Mouse (Mus musculus): Measurements from ENCODE around the gene Ssr1. TPM values are rescaled to one million over a fixed set of nuclear protein-coding genes. Genes with fewer than 3 reads are reported as not detected.

Ssr1 gene
- polyA plus RNA-seq, 1 experiment from 2014 or later = 66.5 TPM

DNA sequence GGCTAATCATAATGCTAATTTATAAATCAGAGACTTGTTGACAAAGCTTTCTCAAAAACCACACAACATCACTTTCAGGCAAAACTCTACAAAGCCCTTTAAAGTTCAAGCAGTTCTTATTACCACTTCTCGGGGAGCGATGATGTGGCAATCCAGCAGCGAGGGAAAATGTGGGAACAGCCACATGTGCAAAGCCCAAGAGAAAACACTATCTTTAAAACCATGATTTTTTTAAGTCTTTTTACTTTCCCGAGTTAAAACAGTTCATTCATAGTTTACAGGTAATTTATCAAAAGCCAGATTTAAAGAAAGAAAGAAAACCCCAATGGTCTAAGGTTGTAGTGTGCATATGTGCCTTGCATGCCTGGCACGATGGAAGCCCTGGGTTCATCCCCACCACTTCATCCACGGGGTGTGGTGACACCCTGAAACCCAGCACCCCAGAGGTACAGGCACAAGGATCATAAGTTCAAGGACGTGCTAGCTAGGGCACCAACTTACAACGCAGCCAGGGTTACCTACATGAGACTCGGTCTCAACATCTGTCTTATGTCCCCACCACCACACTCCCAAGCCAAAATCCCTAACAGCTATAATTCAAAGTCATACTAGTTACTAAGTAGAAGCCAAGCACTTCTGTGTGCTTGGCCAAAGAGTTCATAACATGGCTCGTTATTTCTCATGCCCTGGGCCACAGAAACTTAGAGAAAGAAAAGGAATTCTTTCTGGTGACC lies 1.2 kb downstream of the Ssr1 start:
- Histone ChIP-seq H3K27me3 (replicated peaks; ENCODE audit: control insufficient read depth, insufficient read depth, low read length) (no peaks in the 10 kb centered on the region), H3K9ac (ENCODE audit: low read depth, low read length) (peak overlapping the region; percentile 93), H3K27ac (ENCODE audit: low read depth, low read length) (no peak overlapping the region), H3K4me1 (ENCODE audit: control insufficient read depth, insufficient read depth, low read depth, low read length) (peaks cover 9% of the 10 kb centered on the region), H3K36me3 (ENCODE audit: control insufficient read depth, insufficient read depth, low read length) (peaks cover 25% of the 10 kb centered on the region), H3K4me2 (ENCODE audit: low read length) (peak overlapping the region; percentile 76), H3K9me3 (ENCODE audit: control insufficient read depth, low read length) (no peaks in the 10 kb centered on the region), H3K4me3 (ENCODE audit: low read length) (peak overlapping the region; percentile 86)
- 15% methylated on average over 10 of the region's 10 CpGs for WGBS
- no peak for ATAC-seq

DNA sequence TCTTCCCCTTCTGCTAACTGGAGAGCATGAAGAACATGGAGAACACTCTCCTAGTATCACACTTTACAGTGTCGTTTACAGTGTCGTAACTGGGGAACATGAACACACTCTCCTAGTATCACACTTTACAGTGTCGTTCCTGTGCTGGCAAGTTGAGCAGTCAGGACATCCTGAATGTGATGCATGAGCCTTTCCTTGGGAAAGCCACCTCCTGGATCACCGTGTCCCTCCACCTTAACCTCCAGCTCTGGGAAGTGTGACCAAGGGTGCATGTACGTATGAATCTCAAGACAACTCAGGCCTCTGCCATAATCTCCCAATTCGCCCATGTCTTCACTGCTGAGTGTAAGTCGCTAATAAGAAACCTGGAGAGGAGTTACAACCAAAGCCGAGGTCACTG lies 4.3 kb downstream of the Ssr1 start:
- Histone ChIP-seq H3K36me3 (ENCODE audit: control insufficient read depth, insufficient read depth, low read length) (peaks cover 47% of the 10 kb centered on the region), H3K4me2 (ENCODE audit: low read length) (no peak overlapping the region), H3K4me3 (ENCODE audit: low read length) (no peak overlapping the region), H3K9ac (ENCODE audit: low read depth, low read length) (no peak overlapping the region), H3K9me3 (ENCODE audit: control insufficient read depth, low read length) (no peaks in the 10 kb centered on the region), H3K27me3 (replicated peaks; ENCODE audit: control insufficient read depth, insufficient read depth, low read length) (no peaks in the 10 kb centered on the region), H3K27ac (ENCODE audit: low read depth, low read length) (no peak overlapping the region), H3K4me1 (ENCODE audit: control insufficient read depth, insufficient read depth, low read depth, low read length) (peaks cover 9% of the 10 kb centered on the region)
- no peak for ATAC-seq
- WGBS = 94% methylated on average over 8 of the region's 8 CpGs

DNA sequence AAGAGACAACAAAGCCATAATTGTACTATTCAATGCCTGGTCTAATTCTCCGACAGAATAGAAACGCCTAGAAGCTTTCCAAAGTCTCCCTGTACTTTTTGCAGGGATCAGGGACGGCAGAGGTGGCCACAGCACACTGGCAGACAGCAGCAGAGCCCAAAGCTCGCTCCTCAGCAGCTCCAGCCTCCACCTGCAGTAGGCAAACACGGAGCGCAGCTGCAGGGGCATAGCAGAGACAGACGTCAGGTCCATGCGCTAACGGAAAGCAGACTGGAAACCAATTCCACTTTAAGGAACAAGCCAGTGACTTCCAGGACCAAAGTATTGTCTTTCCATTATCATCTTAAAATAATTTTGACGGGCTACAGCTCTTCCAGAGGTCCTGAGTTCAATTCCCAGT lies 7.9 kb downstream of the Ssr1 start:
- Histone ChIP-seq H3K9me3 (ENCODE audit: control insufficient read depth, low read length) (no peaks in the 10 kb centered on the region), H3K4me3 (ENCODE audit: low read length) (no peak overlapping the region), H3K4me1 (ENCODE audit: control insufficient read depth, insufficient read depth, low read depth, low read length) (no peaks in the 10 kb centered on the region), H3K27me3 (replicated peaks; ENCODE audit: control insufficient read depth, insufficient read depth, low read length) (no peaks in the 10 kb centered on the region), H3K36me3 (ENCODE audit: control insufficient read depth, insufficient read depth, low read length) (peaks cover 62% of the 10 kb centered on the region), H3K9ac (ENCODE audit: low read depth, low read length) (no peak overlapping the region; the same call in 1 of the 2 replicates), H3K27ac (ENCODE audit: low read depth, low read length) (no peak overlapping the region), H3K4me2 (ENCODE audit: low read length) (no peak overlapping the region)
- ATAC-seq = no peak
- 83% methylated on average over 10 of the region's 10 CpGs for WGBS

DNA sequence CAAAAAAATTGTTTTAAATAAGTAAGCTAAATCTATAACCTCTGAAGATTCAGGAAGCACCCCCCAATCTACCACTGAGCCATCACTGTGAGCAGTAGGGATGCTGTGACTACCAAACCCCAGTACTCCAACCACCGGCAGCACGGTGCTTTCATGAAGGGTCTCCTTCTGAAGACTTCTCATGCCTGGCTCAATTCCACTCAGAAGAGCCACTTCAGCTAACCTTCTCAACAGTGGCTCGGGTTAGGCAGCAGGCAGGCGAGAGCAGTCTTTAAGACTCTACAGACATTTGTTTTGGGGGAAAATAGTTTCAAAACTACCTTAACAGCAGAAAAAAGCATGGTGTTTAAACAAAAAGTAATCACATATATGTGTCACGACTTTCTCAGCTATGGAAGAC lies 13.0 kb downstream of the Ssr1 start:
- ATAC-seq = no peak
- H3K4me3 ChIP-seq (ENCODE audit: low read length) = no peak overlapping the region
- 96% methylated on average over 5 of the region's 5 CpGs for WGBS

DNA sequence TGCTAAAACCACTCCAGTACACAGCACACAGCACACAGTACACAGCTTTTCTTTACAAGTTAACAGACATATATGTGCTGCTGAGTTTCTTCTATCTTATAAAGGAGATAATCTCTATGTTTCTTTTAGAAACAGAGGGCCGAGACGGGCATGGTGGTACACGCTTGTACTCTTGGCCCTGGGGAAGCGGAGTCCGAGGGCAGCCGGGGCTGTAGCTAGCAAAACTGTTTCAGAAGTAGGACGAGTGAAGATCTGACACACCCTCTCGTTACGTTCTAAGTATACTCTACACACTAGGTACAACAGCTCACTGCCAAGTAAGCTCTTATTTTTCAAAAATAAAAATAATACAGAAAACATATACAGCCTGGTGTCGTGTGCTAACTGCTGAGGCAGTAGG lies 13.7 kb downstream of the Ssr1 start:
- 95% methylated on average over 10 of the region's 10 CpGs for WGBS
- no peaks in the 10 kb centered on the region for H3K9me3 ChIP-seq (ENCODE audit: control insufficient read depth, low read length)
- no peak overlapping the region for H3K9ac ChIP-seq (ENCODE audit: low read depth, low read length)
- no peaks in the 10 kb centered on the region for H3K4me1 ChIP-seq (ENCODE audit: control insufficient read depth, insufficient read depth, low read depth, low read length)
- H3K4me2 ChIP-seq (ENCODE audit: low read length) = no peak overlapping the region
- H3K27me3 ChIP-seq (replicated peaks; ENCODE audit: control insufficient read depth, insufficient read depth, low read length) = no peaks in the 10 kb centered on the region
- no peak overlapping the region for H3K4me3 ChIP-seq (ENCODE audit: low read length)
- peaks cover 39% of the 10 kb centered on the region for H3K36me3 ChIP-seq (ENCODE audit: control insufficient read depth, insufficient read depth, low read length)
- ATAC-seq = no peak
- H3K27ac ChIP-seq (ENCODE audit: low read depth, low read length) = no peak overlapping the region

More for the DNA sequence above, 13.0 kb downstream of the Ssr1 start:
- H3K27ac ChIP-seq (ENCODE audit: low read depth, low read length) = no peak overlapping the region
- H3K4me1 ChIP-seq (ENCODE audit: control insufficient read depth, insufficient read depth, low read depth, low read length) = no peaks in the 10 kb centered on the region
- peaks cover 45% of the 10 kb centered on the region for H3K36me3 ChIP-seq (ENCODE audit: control insufficient read depth, insufficient read depth, low read length)
- no peak overlapping the region for H3K9ac ChIP-seq (ENCODE audit: low read depth, low read length)
- H3K27me3 ChIP-seq (replicated peaks; ENCODE audit: control insufficient read depth, insufficient read depth, low read length) = no peaks in the 10 kb centered on the region
- H3K4me2 ChIP-seq (ENCODE audit: low read length) = no peak overlapping the region
- H3K9me3 ChIP-seq (ENCODE audit: control insufficient read depth, low read length) = no peaks in the 10 kb centered on the region

DNA sequence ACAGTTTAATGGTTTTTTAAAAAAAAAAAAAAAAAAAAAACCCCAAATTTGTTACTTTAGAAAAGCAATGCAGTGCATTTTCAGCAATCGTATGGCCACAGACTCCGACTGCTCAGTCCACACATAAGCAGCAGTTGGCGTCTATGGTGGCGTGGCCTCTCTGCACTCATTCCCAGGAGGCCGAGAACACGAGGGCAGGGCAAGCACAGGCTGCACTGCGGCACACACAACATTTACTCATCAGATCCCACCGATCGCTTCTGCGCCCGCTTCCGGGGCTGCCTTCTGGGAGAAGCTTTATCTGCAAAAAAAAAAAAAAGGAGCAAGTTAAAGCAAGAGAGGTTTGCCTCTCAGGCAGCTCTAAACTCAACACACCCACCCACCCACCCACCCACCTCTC lies 14.5 kb downstream of the Ssr1 start:
- H3K4me3 ChIP-seq (ENCODE audit: low read length) = no peak overlapping the region
- no peaks in the 10 kb centered on the region for H3K4me1 ChIP-seq (ENCODE audit: control insufficient read depth, insufficient read depth, low read depth, low read length)
- peaks cover 35% of the 10 kb centered on the region for H3K36me3 ChIP-seq (ENCODE audit: control insufficient read depth, insufficient read depth, low read length)
- no peak overlapping the region for H3K27ac ChIP-seq (ENCODE audit: low read depth, low read length)
- WGBS = 88% methylated on average over 12 of the region's 12 CpGs
- ATAC-seq = no peak
- no peak overlapping the region for H3K4me2 ChIP-seq (ENCODE audit: low read length)
- H3K9ac ChIP-seq (ENCODE audit: low read depth, low read length) = no peak overlapping the region
- no peaks in the 10 kb centered on the region for H3K9me3 ChIP-seq (ENCODE audit: control insufficient read depth, low read length)
- no peaks in the 10 kb centered on the region for H3K27me3 ChIP-seq (replicated peaks; ENCODE audit: control insufficient read depth, insufficient read depth, low read length)

DNA sequence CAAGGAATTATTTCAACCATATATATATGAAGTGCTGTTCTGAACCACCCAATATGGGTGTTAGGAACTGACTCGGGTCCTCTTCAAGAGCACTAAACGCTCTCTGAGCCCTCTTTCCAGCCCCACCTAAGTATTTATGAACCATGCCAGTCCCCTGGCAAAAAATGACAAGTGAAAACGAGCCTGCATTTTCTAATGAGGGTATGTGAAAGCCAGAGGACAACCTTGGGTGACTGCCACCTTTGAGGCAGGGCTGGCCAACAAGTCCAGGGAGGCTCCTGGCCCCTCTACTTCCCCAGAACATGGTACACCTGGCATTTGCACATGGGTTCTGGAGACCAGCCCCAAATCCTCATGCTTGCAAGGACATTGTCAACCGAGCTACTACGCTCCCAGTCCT lies 19.3 kb downstream of the Ssr1 start:
- Histone ChIP-seq H3K27ac (ENCODE audit: low read depth, low read length) (no peak overlapping the region), H3K4me2 (ENCODE audit: low read length) (no peak overlapping the region)
- WGBS = 87% methylated on average over 5 of the region's 5 CpGs

DNA sequence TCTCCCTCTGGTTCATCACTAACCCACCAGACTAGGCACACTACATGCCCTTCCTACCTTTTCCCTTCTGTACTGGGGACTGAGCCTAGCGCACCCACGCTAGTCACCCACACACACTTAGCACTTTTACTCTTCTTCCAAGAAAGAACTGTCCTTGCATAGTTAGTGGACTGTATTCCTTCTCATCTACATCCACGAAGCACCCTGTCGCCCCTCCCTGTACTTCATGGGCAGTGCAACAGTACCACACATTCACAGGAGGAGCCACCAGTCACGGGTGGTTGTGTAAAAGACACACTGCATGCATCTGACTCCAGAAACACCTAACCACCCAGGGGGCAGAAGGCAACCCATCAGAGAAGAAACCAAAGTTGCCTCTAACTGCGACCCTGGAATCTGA lies 20.0 kb downstream of the Ssr1 start:
- Histone ChIP-seq H3K4me3 (ENCODE audit: low read length) (no peak overlapping the region), H3K9ac (ENCODE audit: low read depth, low read length) (no peak overlapping the region), H3K27ac (ENCODE audit: low read depth, low read length) (no peak overlapping the region), H3K9me3 (ENCODE audit: control insufficient read depth, low read length) (no peaks in the 10 kb centered on the region), H3K36me3 (ENCODE audit: control insufficient read depth, insufficient read depth, low read length) (peaks cover 6% of the 10 kb centered on the region), H3K27me3 (replicated peaks; ENCODE audit: control insufficient read depth, insufficient read depth, low read length) (no peaks in the 10 kb centered on the region), H3K4me1 (ENCODE audit: control insufficient read depth, insufficient read depth, low read depth, low read length) (no peaks in the 10 kb centered on the region), H3K4me2 (ENCODE audit: low read length) (no peak overlapping the region)
- WGBS = 93% methylated on average over 6 of the region's 6 CpGs
- ATAC-seq = no peak

More for the DNA sequence above, 19.3 kb downstream of the Ssr1 start:
- no peaks in the 10 kb centered on the region for H3K4me1 ChIP-seq (ENCODE audit: control insufficient read depth, insufficient read depth, low read depth, low read length)
- H3K36me3 ChIP-seq (ENCODE audit: control insufficient read depth, insufficient read depth, low read length) = peaks cover 11% of the 10 kb centered on the region
- ATAC-seq = no peak
- H3K4me3 ChIP-seq (ENCODE audit: low read length) = no peak overlapping the region
- H3K9ac ChIP-seq (ENCODE audit: low read depth, low read length) = no peak overlapping the region
- H3K9me3 ChIP-seq (ENCODE audit: control insufficient read depth, low read length) = no peaks in the 10 kb centered on the region
- H3K27me3 ChIP-seq (replicated peaks; ENCODE audit: control insufficient read depth, insufficient read depth, low read length) = no peaks in the 10 kb centered on the region

DNA sequence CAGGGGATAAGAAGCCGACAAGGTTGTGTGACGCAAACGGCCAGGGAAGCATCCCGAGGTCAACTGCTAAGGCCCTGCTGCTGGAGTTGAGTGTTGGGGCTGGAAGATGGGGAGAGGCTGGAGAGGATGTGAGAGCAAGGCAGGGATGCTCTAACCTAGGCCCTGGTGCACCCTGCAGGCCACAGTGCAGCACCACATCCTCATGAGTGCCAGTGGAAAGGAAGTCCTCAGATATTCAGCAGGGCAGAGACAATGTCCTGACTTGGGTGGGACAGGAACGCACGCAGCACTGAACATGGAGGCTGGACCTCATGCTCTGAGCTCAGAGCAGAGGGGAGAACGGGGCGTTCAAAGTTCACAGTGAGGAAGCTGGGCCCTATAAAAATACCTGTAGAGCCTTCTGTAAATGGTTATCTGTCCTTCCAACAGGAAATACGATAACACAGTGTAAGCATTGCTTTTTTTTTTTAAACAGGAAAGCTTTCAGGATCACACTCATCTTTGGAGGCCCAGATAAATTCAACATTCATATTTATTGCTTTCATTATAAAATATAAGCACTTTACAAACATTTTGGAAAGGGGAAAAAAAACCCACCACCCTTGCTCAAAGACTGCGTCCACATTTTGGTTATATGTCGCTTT lies 23.0 kb downstream of the Ssr1 start:
- H3K4me1 ChIP-seq (ENCODE audit: control insufficient read depth, insufficient read depth, low read depth, low read length) = peaks cover 5% of the 10 kb centered on the region
- ATAC-seq = no peak
- no peaks in the 10 kb centered on the region for H3K9me3 ChIP-seq (ENCODE audit: control insufficient read depth, low read length)
- no peaks in the 10 kb centered on the region for H3K36me3 ChIP-seq (ENCODE audit: control insufficient read depth, insufficient read depth, low read length)
- H3K9ac ChIP-seq (ENCODE audit: low read depth, low read length) = no peak overlapping the region
- H3K4me2 ChIP-seq (ENCODE audit: low read length) = no peak overlapping the region
- no peak overlapping the region for H3K4me3 ChIP-seq (ENCODE audit: low read length)
- 89% methylated on average over 11 of the region's 11 CpGs for WGBS
- H3K27me3 ChIP-seq (replicated peaks; ENCODE audit: control insufficient read depth, insufficient read depth, low read length) = no peaks in the 10 kb centered on the region
- H3K27ac ChIP-seq (ENCODE audit: low read depth, low read length) = 0 out of 2 replicates have a peak overlapping the region, but pooled peaks have one; percentile 23

Measured in hindbrain, embryonic 16.5 days (tissue).